Mouse (Mus musculus): ENCODE results near the gene Lrpprc.

GRCm38 (mm10) chr17:84749297-84749696, 41.3 kb downstream of the Lrpprc start:
- TF ChIP-seq CTCF (IDR thresholded peaks at IDR 0.05; ENCODE audit: borderline replicate concordance, control insufficient read depth, extremely low read depth, insufficient read depth, low read length, poor library complexity) (no peak), POLR2A (IDR thresholded peaks at IDR 0.05; ENCODE audit: control insufficient read depth, extremely low read depth, insufficient read depth, low read length, poor library complexity) (no peak)

Measured in thymus, adult 2 months (tissue).